Mouse (Mus musculus): ENCODE measurements around the gene Gcnt4. TPM values are rescaled to one million over a fixed set of nuclear protein-coding genes. Genes with fewer than 3 reads are reported as not detected.

Gcnt4 gene
- total RNA-seq, 2 experiments from 2014 or later = 2.4 to 2.9 TPM

DNA sequence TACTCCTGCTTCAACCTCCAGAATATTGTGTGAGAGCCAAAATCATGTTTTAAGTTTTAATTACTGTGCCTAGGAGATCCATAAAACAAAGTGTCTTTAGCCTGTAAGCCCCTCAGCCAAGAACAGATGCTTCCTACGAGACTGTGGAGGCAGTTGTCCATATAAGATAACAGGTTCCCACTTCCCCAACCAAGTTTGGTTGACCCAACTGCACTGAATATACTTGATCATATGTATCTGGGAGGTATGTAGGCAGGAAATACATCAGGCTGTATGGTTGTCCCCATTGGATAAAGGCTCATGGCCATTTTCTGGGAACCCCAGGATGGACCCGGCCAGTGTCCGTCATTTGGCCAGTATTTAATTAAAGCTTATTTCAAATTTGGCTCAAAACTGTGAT lies 65.6 kb downstream of the Gcnt4 start:
- DNase-seq (ENCODE audit: low spot score in 2 of 2) = no peak

GRCm38 (mm10) chr13:96990561-96991265 lies 66.2 kb downstream of the Gcnt4 start:
- no peak for DNase-seq (ENCODE audit: low spot score in 2 of 2)

DNA sequence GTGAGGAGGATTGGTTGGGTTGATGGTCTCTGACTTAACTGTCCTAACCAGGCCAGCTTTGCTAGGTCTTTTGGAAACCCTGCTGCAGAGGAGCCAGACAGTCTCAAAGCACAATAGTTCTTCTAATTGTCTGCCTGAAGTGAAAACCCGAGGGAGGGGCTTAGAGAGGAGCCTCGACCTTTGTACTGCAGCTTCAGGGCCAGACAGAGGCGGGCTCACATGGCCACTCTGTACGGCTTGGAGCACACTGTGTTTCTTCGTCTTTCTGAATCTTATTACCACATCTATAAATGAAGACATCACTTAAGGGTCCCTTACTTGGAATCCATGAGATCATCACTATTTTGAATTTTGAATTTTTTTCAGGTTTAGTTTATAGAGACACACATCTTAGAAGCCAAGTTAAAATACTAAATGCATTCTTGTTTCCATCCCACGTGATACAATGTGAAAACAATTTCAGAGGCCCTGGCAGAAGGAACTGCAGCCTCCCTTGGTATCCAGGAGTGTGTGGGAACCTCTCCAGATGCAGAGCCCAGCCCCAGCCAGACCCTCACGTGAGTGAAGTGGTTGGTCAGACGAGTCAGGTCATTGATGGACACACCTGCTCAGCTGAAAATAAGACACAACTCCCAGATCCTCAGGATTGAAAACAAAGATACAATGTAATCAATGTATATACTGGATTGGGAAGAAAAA lies 69.0 kb downstream of the Gcnt4 start:
- DNase-seq (ENCODE audit: low spot score in 2 of 2) = no peak

- DNase-seq (ENCODE audit: low spot score in 2 of 2) = no peak
Measured at GRCm38 (mm10) chr13:96995243-96995642, 70.8 kb downstream of the Gcnt4 start.

- no peak for DNase-seq (ENCODE audit: low spot score in 2 of 2)
Measured at GRCm38 (mm10) chr13:96997080-96997479, 72.6 kb downstream of the Gcnt4 start.

Other genes starting within 250 kb of the Gcnt4 start
- under 1 TPM; 0.20 to 0.74 TPM for gene Ankrd31, start 176.4 kb upstream of the Gcnt4 start, total RNA-seq (2021)
- gene 1700029F12Rik, start 109.7 kb downstream of the Gcnt4 start, total RNA-seq (2021) = not detected
- gene Fam169a, start 142.6 kb downstream of the Gcnt4 start, total RNA-seq (2021) = 10 to 100 TPM; 40.9 to 43.1 TPM
- 1 to 10 TPM in 1 of 2 experiments, not detected in 1; 2.5 TPM for gene Gm6169, start 174.5 kb downstream of the Gcnt4 start, total RNA-seq (2021)
- gene Gfm2, start 213.2 kb downstream of the Gcnt4 start, total RNA-seq (2021) = 10 to 100 TPM; 24.4 to 24.6 TPM
- 10 to 100 TPM; 52.3 TPM for gene Nsa2, start 213.2 kb downstream of the Gcnt4 start, total RNA-seq (2021)

Measured in layer of hippocampus, adult 18-20 months (tissue).